10 mouse cellular contexts compared by ENCODE assay signal in genomic region chr15:78845321-78845720, GRCm38 (mm10). TPM values are rescaled to one million over a fixed set of nuclear protein-coding genes. Genes with fewer than 3 reads are reported as not detected.
DNase-seq lines count a peak whose midpoint lies in the region; ATAC-seq and TF ChIP-seq lines count a peak whose summit lies in the region.
"Had no signal": no experiment of that assay in that cellular context is flagged by ENCODE, and none has a peak within 500 bp of the region (broad histone marks: within the 10 kb centered on the region; RNA-seq: fewer than 3 reads in every experiment).

No protein-coding gene starts in this region.

- peaks cover 28% of the 10 kb centered on the region for H3K36me3 ChIP-seq in heart, postnatal 0 days (replicated peaks; ENCODE audit: control insufficient read depth, insufficient read depth, low read length)
- H3K36me3 ChIP-seq in liver, embryonic 12.5 days: peaks cover 17% of the 10 kb centered on the region

- TF ChIP-seq CTCF in heart, postnatal 0 days (IDR thresholded peaks at IDR 0.05; ENCODE audit: low read depth): no peak

- H3K4me3 ChIP-seq in heart, postnatal 0 days (ENCODE audit: low read depth, low read length): peak overlapping the region; percentile 71
- no peak overlapping the region for H3K4me3 ChIP-seq in liver, embryonic 12.5 days

- no peak for ATAC-seq in heart, postnatal 0 days (ENCODE audit: insufficient read depth, low read depth)
- no peak for ATAC-seq in liver, embryonic 12.5 days
- no peak for ATAC-seq in erythroid progenitor cell, adult 5-6 weeks (replicated peaks; ENCODE audit: low FRiP score, poor library complexity, severe bottlenecking)

- H3K9me3 ChIP-seq in heart, postnatal 0 days (replicated peaks; ENCODE audit: control insufficient read depth, low read length): no peaks in the 10 kb centered on the region
- H3K9me3 ChIP-seq in liver, embryonic 12.5 days (replicated peaks): no peaks in the 10 kb centered on the region

- peak overlapping the region; percentile 34; the same call in 1 of the 2 replicates for H3K9ac ChIP-seq in heart, postnatal 0 days (replicated peaks; ENCODE audit: low read depth, low read length)
- no peak overlapping the region; the same call in 1 of the 2 replicates for H3K9ac ChIP-seq in liver, embryonic 12.5 days

- peak overlapping the region; percentile 33 for H3K27ac ChIP-seq in heart, postnatal 0 days (ENCODE audit: low read depth)
- no peak overlapping the region; the same call in 1 of the 2 replicates for H3K27ac ChIP-seq in liver, embryonic 12.5 days

- peak overlapping the region; percentile 81 for H3K4me2 ChIP-seq in heart, postnatal 0 days (ENCODE audit: low read depth, low read length)
- peak overlapping the region; percentile 67 for H3K4me2 ChIP-seq in liver, embryonic 12.5 days

- peak; percentile 63 for DNase-seq in urinary bladder, postnatal 14 days (ENCODE audit: low spot score)
- no peak for DNase-seq in urinary bladder, postnatal 4 days (ENCODE audit: low spot score in 2 of 2)
- DNase-seq in heart, postnatal 0 days (ENCODE audit: low spot score): no peak
- DNase-seq in left cerebral cortex, adult 9 months (ENCODE audit: low spot score in 2 of 2): no peak
- no peak for DNase-seq in cerebellum, adult 9-10 months
- no peak for DNase-seq in frontal cortex, postnatal 10 days (ENCODE audit: low spot score in 2 of 2)
- DNase-seq: right cerebral cortex, postnatal 14 days had no signal

- WGBS in heart, postnatal 0 days: 21% methylated on average over 11 of the region's 11 CpGs
- 60% methylated on average over 11 of the region's 11 CpGs for WGBS in liver, embryonic 12.5 days (ENCODE audit: insufficient replicate concordance)

- H3K27me3 ChIP-seq in heart, postnatal 0 days (ENCODE audit: control insufficient read depth, insufficient read depth, low read length): no peaks in the 10 kb centered on the region
- peaks cover 79% of the 10 kb centered on the region for H3K27me3 ChIP-seq in liver, embryonic 12.5 days (replicated peaks)

- no peak for TF ChIP-seq EP300 in heart, postnatal 0 days (IDR thresholded peaks at IDR 0.05; ENCODE audit: low read depth)

- peaks cover 16% of the 10 kb centered on the region; the same call in 1 of the 2 replicates for H3K4me1 ChIP-seq in heart, postnatal 0 days (ENCODE audit: control insufficient read depth, insufficient read depth)
- H3K4me1 ChIP-seq in liver, embryonic 12.5 days: peaks cover 71% of the 10 kb centered on the region

RNA-seq across cellular contexts. Expression of gene Cdc42ep1, which starts 2.9 kb away (rescaled TPM):
- 44.7 and 52.5 TPM in 2 replicates for total RNA-seq in heart, postnatal 0 days (2014; rRNA removed; ENCODE audit: low replicate concordance)
- polyA plus RNA-seq in heart, postnatal 0 days (2015; fragmentation: Nextera tagmentation; extraction: Ambion mirVana): 27.1 and 27.4 TPM in 2 replicates
- 17.6 and 18.1 TPM in 2 replicates for polyA plus RNA-seq in liver, embryonic 12.5 days (2016; fragmentation: Nextera tagmentation; extraction: Ambion mirVana)
- not detected in 2 replicates for total RNA-seq in erythroid progenitor cell, adult 5-6 weeks (2015; ENCODE audit: low replicate concordance)
- total RNA-seq in erythroid progenitor cell, adult 5-6 weeks (2017; ENCODE audit: low replicate concordance): not detected in 2 replicates
- total RNA-seq: hematopoietic stem cell, adult 5-6 weeks had no signal

RNA-seq across cellular contexts. Expression of gene Lgals2, which starts 10.0 kb away (rescaled TPM):
- total RNA-seq in heart, postnatal 0 days (2014; rRNA removed; ENCODE audit: low replicate concordance): 4.6 TPM in 1 of 2 replicates, not detected in the other
- polyA plus RNA-seq in heart, postnatal 0 days (2015; fragmentation: Nextera tagmentation; extraction: Ambion mirVana): 0.27 and 0.36 TPM in 2 replicates
- polyA plus RNA-seq in liver, embryonic 12.5 days (2016; fragmentation: Nextera tagmentation; extraction: Ambion mirVana): 7.0 and 9.5 TPM in 2 replicates
- total RNA-seq in erythroid progenitor cell, adult 5-6 weeks (2015; ENCODE audit: low replicate concordance): not detected in 2 replicates
- total RNA-seq in erythroid progenitor cell, adult 5-6 weeks (2017; ENCODE audit: low replicate concordance): not detected in 2 replicates
- total RNA-seq: hematopoietic stem cell, adult 5-6 weeks had no signal

RNA-seq across cellular contexts. Expression of gene Gga1, which starts 31.7 kb away (rescaled TPM):
- 32.4 and 40.5 TPM in 2 replicates for total RNA-seq in heart, postnatal 0 days (2014; rRNA removed; ENCODE audit: low replicate concordance)
- polyA plus RNA-seq in heart, postnatal 0 days (2015; fragmentation: Nextera tagmentation; extraction: Ambion mirVana): 30.1 and 32.4 TPM in 2 replicates
- 32.2 and 33.5 TPM in 2 replicates for polyA plus RNA-seq in liver, embryonic 12.5 days (2016; fragmentation: Nextera tagmentation; extraction: Ambion mirVana)
- total RNA-seq in erythroid progenitor cell, adult 5-6 weeks (2015; ENCODE audit: low replicate concordance): 22.0 and 25.2 TPM in 2 replicates
- total RNA-seq in erythroid progenitor cell, adult 5-6 weeks (2017; ENCODE audit: low replicate concordance): 3.5 and 6.0 TPM in 2 replicates

RNA-seq across cellular contexts. Expression of gene Card10, which starts 42.5 kb away (rescaled TPM):
- total RNA-seq in heart, postnatal 0 days (2014; rRNA removed; ENCODE audit: low replicate concordance): 2.7 and 6.4 TPM in 2 replicates
- polyA plus RNA-seq in heart, postnatal 0 days (2015; fragmentation: Nextera tagmentation; extraction: Ambion mirVana): 4.0 and 4.6 TPM in 2 replicates
- polyA plus RNA-seq in liver, embryonic 12.5 days (2016; fragmentation: Nextera tagmentation; extraction: Ambion mirVana): 2.3 and 2.5 TPM in 2 replicates
- total RNA-seq in erythroid progenitor cell, adult 5-6 weeks (2015; ENCODE audit: low replicate concordance): 0.42 and 0.72 TPM in 2 replicates
- total RNA-seq in erythroid progenitor cell, adult 5-6 weeks (2017; ENCODE audit: low replicate concordance): not detected in 2 replicates
- total RNA-seq: hematopoietic stem cell, adult 5-6 weeks had no signal

RNA-seq across cellular contexts. Expression of gene Gm49510, which starts 54.1 kb away (rescaled TPM):
- 0.73 TPM in 1 of 2 replicates, not detected in the other for total RNA-seq in heart, postnatal 0 days (2014; rRNA removed; ENCODE audit: low replicate concordance)
- 0.08 and 0.18 TPM in 2 replicates for polyA plus RNA-seq in heart, postnatal 0 days (2015; fragmentation: Nextera tagmentation; extraction: Ambion mirVana)
- 0.17 and 0.43 TPM in 2 replicates for polyA plus RNA-seq in liver, embryonic 12.5 days (2016; fragmentation: Nextera tagmentation; extraction: Ambion mirVana)
- 1.3 TPM in 1 of 2 replicates, not detected in the other for total RNA-seq in erythroid progenitor cell, adult 5-6 weeks (2015; ENCODE audit: low replicate concordance)
- not detected in 2 replicates for total RNA-seq in erythroid progenitor cell, adult 5-6 weeks (2017; ENCODE audit: low replicate concordance)
- total RNA-seq: hematopoietic stem cell, adult 5-6 weeks had no signal

Comparison
In these comparisons a context has a peak if more than half of its experiments do, and no peak if none do; other contexts are left out.
1. RNA of gene Cdc42ep1, which starts 2.9 kb away (total RNA-seq): 44.7 to 52.5 TPM in heart, postnatal 0 days; not detected in erythroid progenitor cell, adult 5-6 weeks; every median in the first group is over 10 times any median in the second.